Mouse (Mus musculus): ENCODE results near the gene Gm20538.

- no peak for TF ChIP-seq CTCF (IDR thresholded peaks at IDR 0.05; ENCODE audit: extremely low read depth, insufficient read depth, low read length)
- TF ChIP-seq POLR2A (IDR thresholded peaks at IDR 0.05; ENCODE audit: extremely low read depth, insufficient read depth, low read length): no peak
These were observed 35.4 kb upstream of the Gm20538 start for GRCm38 (mm10) chr19:44588036-44588435.
